Mouse (Mus musculus): ENCODE results near the gene Ppil3.

The Ppil3 gene

GRCm38 (mm10) chr1:58454316-58454715, 9.0 kb upstream of the Ppil3 start:
- Histone ChIP-seq H3K36me3 (ENCODE audit: insufficient read depth, low read length) (peaks cover 96% of the 10 kb centered on the region), H3K4me3 (replicated peaks; ENCODE audit: low read length) (no peak overlapping the region), H3K27me3 (ENCODE audit: insufficient read depth, low read length) (no peaks in the 10 kb centered on the region), H3K4me1 (replicated peaks; ENCODE audit: low read depth, low read length) (peaks cover 31% of the 10 kb centered on the region), H3K9me3 (ENCODE audit: low read length) (no peaks in the 10 kb centered on the region)
- TF ChIP-seq NANOG (IDR thresholded peaks at IDR 0.05; ENCODE audit: borderline replicate concordance, low read length) = no peak
- no peak for TF ChIP-seq POU5F1 (IDR thresholded peaks at IDR 0.05; ENCODE audit: borderline replicate concordance, low read length)
- TF ChIP-seq CTCF (conservative IDR thresholded peaks at IDR 0.05; ENCODE audit: low read length) = no peak

GRCm38 (mm10) chr1:58448396-58448795, 3.1 kb upstream of the Ppil3 start:
- no peaks in the 10 kb centered on the region for H3K27me3 ChIP-seq (ENCODE audit: insufficient read depth, low read length)
- no peaks in the 10 kb centered on the region for H3K9me3 ChIP-seq (ENCODE audit: low read length)
- peaks cover 47% of the 10 kb centered on the region for H3K4me1 ChIP-seq (replicated peaks; ENCODE audit: low read depth, low read length)
- TF ChIP-seq POU5F1 (IDR thresholded peaks at IDR 0.05; ENCODE audit: borderline replicate concordance, low read length) (no peak), CTCF (conservative IDR thresholded peaks at IDR 0.05; ENCODE audit: low read length) (peak; percentile 45; the same call in 1 of the 2 replicates), NANOG (IDR thresholded peaks at IDR 0.05; ENCODE audit: borderline replicate concordance, low read length) (no peak)
- no peak overlapping the region for H3K4me3 ChIP-seq (replicated peaks; ENCODE audit: low read length)
- H3K36me3 ChIP-seq (ENCODE audit: insufficient read depth, low read length) = peaks cover 66% of the 10 kb centered on the region

- no peaks in the 10 kb centered on the region for H3K27me3 ChIP-seq (ENCODE audit: insufficient read depth, low read length)
- H3K36me3 ChIP-seq (ENCODE audit: insufficient read depth, low read length) = peaks cover 63% of the 10 kb centered on the region
- H3K4me3 ChIP-seq (replicated peaks; ENCODE audit: low read length) = no peak overlapping the region
- H3K4me1 ChIP-seq (replicated peaks; ENCODE audit: low read depth, low read length) = peaks cover 47% of the 10 kb centered on the region
- H3K9me3 ChIP-seq (ENCODE audit: low read length) = no peaks in the 10 kb centered on the region
- TF ChIP-seq POU5F1 (IDR thresholded peaks at IDR 0.05; ENCODE audit: borderline replicate concordance, low read length) (no peak), CTCF (conservative IDR thresholded peaks at IDR 0.05; ENCODE audit: low read length) (no peak), NANOG (IDR thresholded peaks at IDR 0.05; ENCODE audit: borderline replicate concordance, low read length) (no peak)
Measured at GRCm38 (mm10) chr1:58447766-58448165, 2.5 kb upstream of the Ppil3 start.

DNA sequence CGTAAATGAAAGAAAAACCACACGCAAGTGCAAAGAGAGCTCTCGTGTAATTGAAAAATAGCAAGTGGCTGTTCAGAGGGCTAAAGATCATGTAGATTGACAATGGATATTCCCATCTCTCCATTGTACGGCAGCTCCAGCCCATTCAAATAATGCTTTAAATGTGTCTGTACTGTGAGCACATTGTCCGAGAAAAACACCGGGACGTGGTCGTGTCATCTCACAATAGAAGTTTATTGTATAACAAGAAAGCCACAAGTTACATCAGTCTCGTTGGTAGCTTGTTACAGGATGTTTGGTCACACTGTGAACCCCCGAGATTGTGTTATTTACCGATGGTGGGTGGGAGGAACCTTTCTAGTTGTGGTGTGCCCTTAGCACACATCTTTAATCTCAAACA, 575 bp upstream of the Ppil3 start:
- TF ChIP-seq POU5F1 (IDR thresholded peaks at IDR 0.05; ENCODE audit: borderline replicate concordance, low read length) (no peak), CTCF (conservative IDR thresholded peaks at IDR 0.05; ENCODE audit: low read length) (no peak), NANOG (IDR thresholded peaks at IDR 0.05; ENCODE audit: borderline replicate concordance, low read length) (no peak)
- H3K27me3 ChIP-seq (ENCODE audit: insufficient read depth, low read length) = no peaks in the 10 kb centered on the region
- H3K36me3 ChIP-seq (ENCODE audit: insufficient read depth, low read length) = peaks cover 65% of the 10 kb centered on the region
- H3K4me1 ChIP-seq (replicated peaks; ENCODE audit: low read depth, low read length) = peaks cover 53% of the 10 kb centered on the region
- no peaks in the 10 kb centered on the region for H3K9me3 ChIP-seq (ENCODE audit: low read length)
- H3K4me3 ChIP-seq (replicated peaks; ENCODE audit: low read length) = peak overlapping the region; percentile 92

- H3K4me1 ChIP-seq (replicated peaks; ENCODE audit: low read depth, low read length) = peaks cover 53% of the 10 kb centered on the region
- peak overlapping the region; percentile 92 for H3K4me3 ChIP-seq (replicated peaks; ENCODE audit: low read length)
- TF ChIP-seq NANOG (IDR thresholded peaks at IDR 0.05; ENCODE audit: borderline replicate concordance, low read length) (no peak), POU5F1 (IDR thresholded peaks at IDR 0.05; ENCODE audit: borderline replicate concordance, low read length) (no peak), CTCF (conservative IDR thresholded peaks at IDR 0.05; ENCODE audit: low read length) (no peak)
- H3K36me3 ChIP-seq (ENCODE audit: insufficient read depth, low read length) = peaks cover 67% of the 10 kb centered on the region
- H3K27me3 ChIP-seq (ENCODE audit: insufficient read depth, low read length) = no peaks in the 10 kb centered on the region
- no peaks in the 10 kb centered on the region for H3K9me3 ChIP-seq (ENCODE audit: low read length)
Measured at GRCm38 (mm10) chr1:58444691-58445090, 595 bp downstream of the Ppil3 start.

DNA sequence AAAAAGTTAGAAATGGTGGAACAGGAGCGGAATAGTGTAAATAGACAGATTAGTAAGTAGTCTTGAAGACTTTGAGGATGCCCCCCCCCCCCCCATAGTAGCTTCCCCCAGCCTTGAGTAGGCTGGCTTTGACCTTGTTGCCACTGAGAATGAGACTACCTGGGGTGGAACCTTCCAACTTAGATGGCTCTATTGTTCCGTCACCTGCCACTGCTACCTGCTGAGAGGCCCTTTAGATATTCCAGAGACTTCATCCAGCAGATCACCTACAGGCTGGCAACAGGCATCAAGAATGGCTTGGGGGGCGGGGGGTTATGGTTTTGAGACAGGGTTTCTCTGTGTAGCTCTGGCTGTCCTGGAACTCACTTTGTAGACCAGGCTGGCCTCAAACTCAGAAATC, 20.7 kb downstream of the Ppil3 start:
- Histone ChIP-seq H3K4me1 (replicated peaks; ENCODE audit: low read depth, low read length) (peaks cover 51% of the 10 kb centered on the region), H3K27me3 (ENCODE audit: insufficient read depth, low read length) (no peaks in the 10 kb centered on the region), H3K4me3 (replicated peaks; ENCODE audit: low read length) (peak overlapping the region; percentile 99), H3K36me3 (ENCODE audit: insufficient read depth, low read length) (peaks cover 38% of the 10 kb centered on the region), H3K9me3 (ENCODE audit: low read length) (no peaks in the 10 kb centered on the region)
- TF ChIP-seq POU5F1 (IDR thresholded peaks at IDR 0.05; ENCODE audit: borderline replicate concordance, low read length) = no peak
- peak; percentile 89 for TF ChIP-seq NANOG (IDR thresholded peaks at IDR 0.05; ENCODE audit: borderline replicate concordance, low read length)
- no peak for TF ChIP-seq CTCF (conservative IDR thresholded peaks at IDR 0.05; ENCODE audit: low read length)

DNA sequence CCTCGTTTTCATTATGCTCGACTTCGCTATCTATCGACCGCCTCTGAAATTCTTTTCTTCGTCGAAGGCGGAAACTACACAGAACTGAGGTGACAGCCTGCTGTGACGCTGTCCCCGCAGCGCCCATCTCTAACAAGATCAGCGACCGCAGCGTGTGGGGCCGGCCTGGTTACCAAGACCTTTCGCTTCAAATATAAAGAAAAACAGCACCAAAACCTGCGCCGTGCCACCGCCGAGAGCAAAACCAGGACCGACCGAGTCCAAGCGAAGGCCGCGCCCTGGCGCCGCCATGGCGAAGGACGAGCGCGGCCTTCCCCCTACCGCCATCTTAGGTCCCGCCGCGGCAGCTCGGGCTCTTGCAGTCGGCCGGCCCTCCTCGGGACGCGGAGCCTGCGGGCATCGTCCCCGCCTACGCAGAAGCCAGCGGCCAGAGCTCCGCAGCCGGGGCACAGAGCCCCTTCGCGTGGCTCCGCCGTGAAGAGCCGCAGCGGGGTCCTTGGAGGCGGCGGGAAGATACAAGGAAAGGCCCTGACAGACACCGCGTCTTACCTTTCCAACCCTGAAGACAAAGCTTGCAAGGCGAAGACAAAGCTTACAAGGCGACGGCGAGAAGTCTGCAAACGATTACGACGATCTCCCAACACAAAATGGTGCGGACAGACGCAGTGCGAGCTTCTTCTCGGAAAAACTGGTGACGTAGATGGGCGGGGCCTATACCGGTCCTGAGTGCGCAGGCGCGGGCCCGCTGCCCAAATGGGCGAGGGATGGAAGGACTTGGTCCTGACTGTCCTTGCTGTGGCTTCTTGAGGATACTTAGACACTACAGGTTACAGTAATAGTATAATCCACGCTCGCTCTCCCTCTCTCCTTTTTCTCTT, 21.7 kb downstream of the Ppil3 start, which contains the start of gene Clk1:
Clk1 (minus strand) TSS at position 696 of the 878 bp plus-strand sequence.
- H3K36me3 ChIP-seq (ENCODE audit: insufficient read depth, low read length) = peaks cover 41% of the 10 kb centered on the region
- TF ChIP-seq CTCF (conservative IDR thresholded peaks at IDR 0.05; ENCODE audit: low read length) = no peak
- no peak for TF ChIP-seq NANOG (IDR thresholded peaks at IDR 0.05; ENCODE audit: borderline replicate concordance, low read length)
- TF ChIP-seq POU5F1 (IDR thresholded peaks at IDR 0.05; ENCODE audit: borderline replicate concordance, low read length) = no peak
- no peaks in the 10 kb centered on the region for H3K9me3 ChIP-seq (ENCODE audit: low read length)
- H3K27me3 ChIP-seq (ENCODE audit: insufficient read depth, low read length) = no peaks in the 10 kb centered on the region
- H3K4me3 ChIP-seq (replicated peaks; ENCODE audit: low read length) = peak within 1 kb of the TSS; percentile 99
- peaks cover 57% of the 10 kb centered on the region for H3K4me1 ChIP-seq (replicated peaks; ENCODE audit: low read depth, low read length)

GRCm38 (mm10) chr1:58422879-58423278, 22.4 kb downstream of the Ppil3 start:
- H3K4me3 ChIP-seq (replicated peaks; ENCODE audit: low read length) = peak overlapping the region; percentile 99
- H3K9me3 ChIP-seq (ENCODE audit: low read length) = no peaks in the 10 kb centered on the region
- H3K4me1 ChIP-seq (replicated peaks; ENCODE audit: low read depth, low read length) = peaks cover 61% of the 10 kb centered on the region
- no peak for TF ChIP-seq POU5F1 (IDR thresholded peaks at IDR 0.05; ENCODE audit: borderline replicate concordance, low read length)
- no peak for TF ChIP-seq NANOG (IDR thresholded peaks at IDR 0.05; ENCODE audit: borderline replicate concordance, low read length)
- TF ChIP-seq CTCF (conservative IDR thresholded peaks at IDR 0.05; ENCODE audit: low read length) = no peak
- no peaks in the 10 kb centered on the region for H3K27me3 ChIP-seq (ENCODE audit: insufficient read depth, low read length)
- H3K36me3 ChIP-seq (ENCODE audit: insufficient read depth, low read length) = peaks cover 48% of the 10 kb centered on the region
